Mouse (Mus musculus) ovary, postnatal 36 days (tissue): ENCODE measurements around the gene Trem3.

Experiments
- DNase-seq: peaks from one replicate; pipeline ENCODE4 v3.0.0; 2022; ENCODE audit warnings: low spot score, mixed read lengths

Trem3 gene

GRCm38 (mm10) chr17:48272158-48272557 is 24.6 kb downstream of the Trem3 start:
- no peak for DNase-seq

- DNase-seq, result no peak
Measured at GRCm38 (mm10) chr17:48272598-48272997, 25.0 kb downstream of the Trem3 start.

- no peak for DNase-seq
Measured at GRCm38 (mm10) chr17:48274098-48274497, 26.5 kb downstream of the Trem3 start.

GRCm38 (mm10) chr17:48274885-48275284 is 27.3 kb downstream of the Trem3 start:
- peak; percentile 59 for DNase-seq

GRCm38 (mm10) chr17:48275736-48276135 is 28.2 kb downstream of the Trem3 start:
- no peak for DNase-seq

- no peak for DNase-seq
Measured at GRCm38 (mm10) chr17:48278381-48278780, 30.8 kb downstream of the Trem3 start.

GRCm38 (mm10) chr17:48279002-48279401 is 31.4 kb downstream of the Trem3 start:
- no peak for DNase-seq

GRCm38 (mm10) chr17:48280943-48281738 is 33.6 kb downstream of the Trem3 start:
- no peak for DNase-seq

GRCm38 (mm10) chr17:48281739-48282085 is 34.1 kb downstream of the Trem3 start:
- DNase-seq, result no peak

- DNase-seq, result no peak
Measured at GRCm38 (mm10) chr17:48286765-48287164, 39.2 kb downstream of the Trem3 start.

- DNase-seq, result no peak
Measured at GRCm38 (mm10) chr17:48287276-48287675, 39.7 kb downstream of the Trem3 start.

GRCm38 (mm10) chr17:48293500-48294194 is 46.1 kb downstream of the Trem3 start:
- DNase-seq, result no peak

- DNase-seq, result no peak
Measured at GRCm38 (mm10) chr17:48299203-48299602, 51.6 kb downstream of the Trem3 start, which contains the start of gene Treml2. Gene Treml2 (plus strand): TSS chr17:48299498.

- no peak for DNase-seq
Measured at GRCm38 (mm10) chr17:48299756-48300155, 52.2 kb downstream of the Trem3 start.

- DNase-seq, result no peak
Measured at GRCm38 (mm10) chr17:48300199-48300598, 52.6 kb downstream of the Trem3 start.

- no peak for DNase-seq
Measured at GRCm38 (mm10) chr17:48300861-48301260, 53.3 kb downstream of the Trem3 start.

GRCm38 (mm10) chr17:48301792-48302191 is 54.2 kb downstream of the Trem3 start:
- DNase-seq, result no peak
